Mouse (Mus musculus): ENCODE measurements at regions not wholly inside any gene's neighbourhood (a gene's known extent, or its start where the extent isn't known, plus 50 kb on each side); places are given as distances from the start of the nearest gene placed in this dataset.
"Not testable (repeated sequence)": the region's sequence is repeated elsewhere in the genome, so short reads cannot be mapped to it uniquely, and the experiment has no call there.

DNA sequence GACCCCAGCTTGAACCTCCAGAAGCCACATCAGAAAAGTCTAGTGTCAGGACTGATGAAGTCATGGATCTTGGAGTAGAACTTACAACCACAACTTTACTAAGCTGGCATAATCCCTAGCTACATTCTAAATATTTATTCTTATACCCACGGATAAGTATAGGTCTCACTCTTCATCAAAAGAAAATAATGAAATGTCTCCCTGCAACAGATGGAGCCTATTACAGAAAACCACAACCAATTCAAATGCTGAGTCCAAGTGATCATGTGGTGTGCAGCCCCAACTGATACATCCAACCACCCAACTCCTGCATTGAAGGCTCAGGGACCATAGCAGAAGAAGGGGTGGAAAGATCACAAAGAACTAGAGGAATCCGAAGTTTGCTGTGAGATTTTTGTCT lies 137.8 kb downstream of the Srek1 start:
- TF ChIP-seq CTCF (IDR thresholded peaks at IDR 0.05; ENCODE audit: low read depth), result no peak
- no peak overlapping the region for H3K9ac ChIP-seq (ENCODE audit: low read depth, low read length)
- H3K27ac ChIP-seq (ENCODE audit: low read depth, low read length), result no peak overlapping the region
- no peak overlapping the region for H3K4me2 ChIP-seq (replicated peaks; ENCODE audit: low read depth)
- H3K4me1 ChIP-seq (replicated peaks; ENCODE audit: control insufficient read depth, insufficient read depth, low read length), result no peaks in the 10 kb centered on the region
- no peak overlapping the region for H3K4me3 ChIP-seq (ENCODE audit: low read depth, low read length)
- no peak for ATAC-seq
- no peaks in the 10 kb centered on the region for H3K27me3 ChIP-seq (replicated peaks; ENCODE audit: control insufficient read depth, insufficient read depth, low read length)
- no peaks in the 10 kb centered on the region for H3K9me3 ChIP-seq (ENCODE audit: control insufficient read depth)
- no peaks in the 10 kb centered on the region for H3K36me3 ChIP-seq (ENCODE audit: control insufficient read depth, insufficient read depth)
- WGBS, result 69% methylated on average over 2 of the region's 2 CpGs

DNA sequence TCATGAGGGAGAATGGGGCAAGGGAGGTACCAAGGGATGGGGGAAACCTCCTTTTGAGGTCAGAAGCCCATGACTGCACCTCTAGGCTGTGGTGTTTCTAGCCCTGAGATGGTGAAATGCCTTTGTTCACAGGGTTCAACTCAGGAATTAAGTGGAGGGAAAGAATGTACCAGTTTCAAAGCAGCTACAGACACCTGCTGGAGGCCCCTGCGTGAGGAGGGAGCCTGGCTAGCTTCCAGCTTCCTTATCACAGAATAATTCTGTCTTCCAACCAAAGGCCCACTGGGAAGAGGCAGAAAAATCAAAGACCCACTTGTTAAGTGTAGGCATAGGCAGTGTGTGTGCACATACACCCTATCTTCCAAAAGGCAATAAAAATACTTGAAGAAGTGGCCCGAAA lies 150.6 kb downstream of the Srek1 start:
- Histone ChIP-seq H3K36me3 (ENCODE audit: control insufficient read depth, insufficient read depth) (no peaks in the 10 kb centered on the region), H3K27ac (ENCODE audit: low read depth, low read length) (no peak overlapping the region), H3K4me1 (replicated peaks; ENCODE audit: control insufficient read depth, insufficient read depth, low read length) (no peaks in the 10 kb centered on the region), H3K4me3 (ENCODE audit: low read depth, low read length) (no peak overlapping the region), H3K9me3 (ENCODE audit: control insufficient read depth) (no peaks in the 10 kb centered on the region), H3K27me3 (replicated peaks; ENCODE audit: control insufficient read depth, insufficient read depth, low read length) (no peaks in the 10 kb centered on the region), H3K4me2 (replicated peaks; ENCODE audit: low read depth) (no peak overlapping the region), H3K9ac (ENCODE audit: low read depth, low read length) (no peak overlapping the region)
- no peak for TF ChIP-seq CTCF (IDR thresholded peaks at IDR 0.05; ENCODE audit: low read depth)
- WGBS, result 55% methylated on average over 2 of the region's 2 CpGs
- no peak for ATAC-seq

DNA sequence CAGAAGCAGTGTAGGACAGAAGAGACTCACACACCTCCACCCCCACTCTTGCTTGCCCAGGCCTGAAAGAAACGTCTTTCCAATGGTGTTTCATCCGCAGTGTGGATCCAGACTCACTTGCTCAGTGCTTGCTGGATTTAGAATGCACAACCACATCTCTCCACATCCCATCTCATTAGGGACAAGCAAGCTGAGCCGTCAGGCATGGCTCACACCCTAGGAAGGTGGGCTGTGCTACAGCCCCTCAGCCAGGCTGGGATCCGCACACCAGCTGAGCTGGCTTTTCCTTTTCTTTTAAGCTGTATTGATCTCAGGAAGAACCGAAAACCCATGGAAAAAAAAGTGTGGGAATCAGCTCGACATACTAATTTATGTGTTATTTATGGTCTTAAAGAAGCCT lies 151.1 kb downstream of the Srek1 start:
- H3K36me3 ChIP-seq (ENCODE audit: control insufficient read depth, insufficient read depth), result no peaks in the 10 kb centered on the region
- WGBS, result 80% methylated on average over 6 of the region's 6 CpGs
- no peak overlapping the region for H3K4me2 ChIP-seq (replicated peaks; ENCODE audit: low read depth)
- H3K4me3 ChIP-seq (ENCODE audit: low read depth, low read length), result no peak overlapping the region
- H3K9me3 ChIP-seq (ENCODE audit: control insufficient read depth), result no peaks in the 10 kb centered on the region
- no peak overlapping the region for H3K9ac ChIP-seq (ENCODE audit: low read depth, low read length)
- no peaks in the 10 kb centered on the region for H3K27me3 ChIP-seq (replicated peaks; ENCODE audit: control insufficient read depth, insufficient read depth, low read length)
- H3K4me1 ChIP-seq (replicated peaks; ENCODE audit: control insufficient read depth, insufficient read depth, low read length), result no peaks in the 10 kb centered on the region
- no peak for TF ChIP-seq CTCF (IDR thresholded peaks at IDR 0.05; ENCODE audit: low read depth)
- H3K27ac ChIP-seq (ENCODE audit: low read depth, low read length), result no peak overlapping the region
- ATAC-seq, result no peak

DNA sequence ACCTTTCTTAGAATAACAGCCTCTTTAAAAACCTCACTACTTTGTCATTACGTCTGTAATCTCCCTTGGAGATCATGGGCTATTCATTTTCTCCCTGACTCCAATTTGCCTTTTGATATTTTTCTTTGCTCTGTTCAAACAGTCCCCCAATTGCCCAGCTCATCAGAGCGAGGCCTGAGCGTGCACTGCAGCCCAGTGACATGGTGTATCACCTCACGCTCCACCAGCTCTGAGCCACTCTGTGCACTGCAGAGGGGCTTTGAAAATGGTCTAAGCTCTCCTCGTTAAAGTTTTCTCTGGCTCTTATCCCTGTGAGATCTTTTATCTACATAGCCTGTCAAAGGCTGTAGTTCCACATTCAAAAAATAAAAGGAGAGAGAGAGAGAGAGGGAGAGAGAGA lies 152.1 kb downstream of the Srek1 start:
- Histone ChIP-seq H3K4me1 (replicated peaks; ENCODE audit: control insufficient read depth, insufficient read depth, low read length) (no peaks in the 10 kb centered on the region), H3K9me3 (ENCODE audit: control insufficient read depth) (no peaks in the 10 kb centered on the region), H3K27ac (ENCODE audit: low read depth, low read length) (no peak overlapping the region), H3K27me3 (replicated peaks; ENCODE audit: control insufficient read depth, insufficient read depth, low read length) (no peaks in the 10 kb centered on the region), H3K36me3 (ENCODE audit: control insufficient read depth, insufficient read depth) (no peaks in the 10 kb centered on the region), H3K4me2 (replicated peaks; ENCODE audit: low read depth) (no peak overlapping the region), H3K9ac (ENCODE audit: low read depth, low read length) (no peak overlapping the region), H3K4me3 (ENCODE audit: low read depth, low read length) (no peak overlapping the region)
- no peak for ATAC-seq
- TF ChIP-seq CTCF (IDR thresholded peaks at IDR 0.05; ENCODE audit: low read depth), result no peak
- WGBS, result 35% methylated on average over 5 of the region's 5 CpGs

DNA sequence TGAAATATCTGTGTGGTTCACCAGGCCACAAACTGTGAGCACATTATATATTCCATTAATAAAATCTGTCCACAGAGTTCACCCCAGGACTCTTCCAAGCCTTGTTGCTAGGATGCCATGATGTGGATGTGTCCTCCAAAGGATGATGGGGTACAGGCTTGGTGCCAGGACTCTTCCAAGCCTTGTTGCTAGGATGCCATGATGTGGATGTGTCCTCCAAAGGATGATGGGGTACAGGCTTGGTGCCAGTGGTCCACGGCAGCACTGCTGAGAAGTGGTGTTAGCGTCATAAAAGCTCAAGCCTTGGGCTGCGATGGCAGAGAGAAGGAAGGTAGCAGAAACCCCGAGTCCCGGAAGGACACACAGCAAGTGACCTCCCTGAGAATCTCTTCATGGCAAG lies 153.4 kb downstream of the Srek1 start:
- H3K4me2 ChIP-seq (replicated peaks; ENCODE audit: low read depth); H3K36me3 ChIP-seq (ENCODE audit: control insufficient read depth, insufficient read depth); H3K4me1 ChIP-seq (replicated peaks; ENCODE audit: control insufficient read depth, insufficient read depth, low read length); ATAC-seq; H3K4me3 ChIP-seq (ENCODE audit: low read depth, low read length); H3K27ac ChIP-seq (ENCODE audit: low read depth, low read length); H3K27me3 ChIP-seq (replicated peaks; ENCODE audit: control insufficient read depth, insufficient read depth, low read length); H3K9ac ChIP-seq (ENCODE audit: low read depth, low read length); H3K9me3 ChIP-seq (ENCODE audit: control insufficient read depth): not testable (repeated sequence)
- 87% methylated on average over 5 of the region's 5 CpGs for WGBS

DNA sequence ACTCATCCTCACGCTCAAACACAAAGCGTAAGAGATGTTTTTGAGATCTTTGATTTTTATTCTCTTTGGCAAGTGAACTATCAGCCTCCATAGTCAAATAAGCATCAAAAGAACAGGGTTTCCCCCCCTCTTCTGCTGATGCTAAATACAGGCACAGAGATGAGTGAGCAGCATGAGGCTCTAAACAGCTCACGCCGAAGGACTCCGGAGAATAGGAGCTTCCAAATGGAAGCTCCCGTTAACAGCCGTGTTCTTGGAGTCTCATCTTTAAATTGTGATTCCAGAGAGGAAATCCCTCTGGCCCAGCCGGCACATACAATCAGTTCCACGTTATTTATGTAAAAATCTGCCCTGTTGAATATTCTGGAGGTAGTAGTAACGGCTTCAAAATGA lies 161.1 kb downstream of the Srek1 start:
- H3K27me3 ChIP-seq (replicated peaks; ENCODE audit: control insufficient read depth, insufficient read depth, low read length), result no peaks in the 10 kb centered on the region
- H3K36me3 ChIP-seq (ENCODE audit: control insufficient read depth, insufficient read depth), result no peaks in the 10 kb centered on the region
- no peak overlapping the region for H3K4me3 ChIP-seq (ENCODE audit: low read depth, low read length)
- no peak overlapping the region for H3K4me2 ChIP-seq (replicated peaks; ENCODE audit: low read depth)
- no peaks in the 10 kb centered on the region for H3K9me3 ChIP-seq (ENCODE audit: control insufficient read depth)
- no peak overlapping the region for H3K9ac ChIP-seq (ENCODE audit: low read depth, low read length)
- ATAC-seq, result no peak
- 82% methylated on average over 10 of the region's 10 CpGs for WGBS
- no peaks in the 10 kb centered on the region for H3K4me1 ChIP-seq (replicated peaks; ENCODE audit: control insufficient read depth, insufficient read depth, low read length)
- TF ChIP-seq CTCF (IDR thresholded peaks at IDR 0.05; ENCODE audit: low read depth), result no peak
- no peak overlapping the region for H3K27ac ChIP-seq (ENCODE audit: low read depth, low read length)

DNA sequence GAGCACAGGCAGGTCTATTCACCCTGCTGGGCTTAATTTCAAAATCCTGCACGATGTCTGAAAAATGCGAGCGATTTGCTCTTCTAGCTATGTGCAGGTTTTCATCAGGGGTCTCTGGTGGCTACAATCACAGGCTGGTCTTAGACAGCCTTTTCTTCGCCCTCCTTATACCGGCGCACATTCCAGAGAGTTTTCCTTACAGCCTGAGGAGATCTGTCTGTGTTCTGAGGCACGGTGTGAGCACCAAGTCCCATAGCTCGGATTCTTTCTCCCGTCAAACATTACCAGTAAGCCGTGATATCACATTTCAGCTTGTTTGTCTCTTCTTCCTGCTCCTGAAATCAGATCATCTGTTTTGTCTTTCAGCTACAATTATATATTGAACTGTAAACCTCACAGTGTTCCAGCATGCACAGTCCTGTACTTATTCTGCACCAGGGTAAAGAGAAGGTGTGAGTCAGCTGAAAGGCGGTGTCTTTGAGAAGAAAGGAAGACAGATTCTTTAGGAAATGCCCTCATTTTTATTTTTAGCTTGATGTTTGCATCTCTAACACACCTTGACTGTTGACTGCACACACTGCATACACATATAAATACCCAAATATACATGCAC lies 161.6 kb downstream of the Srek1 start:
- Histone ChIP-seq H3K9ac (ENCODE audit: low read depth, low read length) (no peak overlapping the region), H3K4me2 (replicated peaks; ENCODE audit: low read depth) (no peak overlapping the region), H3K27ac (ENCODE audit: low read depth, low read length) (no peak overlapping the region), H3K4me3 (ENCODE audit: low read depth, low read length) (no peak overlapping the region), H3K9me3 (ENCODE audit: control insufficient read depth) (no peaks in the 10 kb centered on the region), H3K4me1 (replicated peaks; ENCODE audit: control insufficient read depth, insufficient read depth, low read length) (no peaks in the 10 kb centered on the region), H3K36me3 (ENCODE audit: control insufficient read depth, insufficient read depth) (no peaks in the 10 kb centered on the region), H3K27me3 (replicated peaks; ENCODE audit: control insufficient read depth, insufficient read depth, low read length) (no peaks in the 10 kb centered on the region)
- 43% methylated on average over 11 of the region's 11 CpGs for WGBS
- no peak for TF ChIP-seq CTCF (IDR thresholded peaks at IDR 0.05; ENCODE audit: low read depth)
- ATAC-seq, result no peak

Data from intestine, postnatal 0 days (tissue).